Mouse (Mus musculus) midbrain, embryonic 13.5 days (tissue): ENCODE data around the gene Gcm1. TPM values are rescaled to one million over a fixed set of nuclear protein-coding genes. Genes with fewer than 3 reads are reported as not detected.

Experiments
- ATAC-seq: fragments of 200-750 bp; cut with Nextera tagmentation; 2 replicates; pipeline ENCODE4 v1.8.0; 2017; ENCODE audit warnings: mild to moderate bottlenecking, moderate TSS enrichment, moderate library complexity
- H3K27ac ChIP-seq: fragments of 300-500 bp; sonication (generic); 2 replicates; pipeline ENCODE4 v1.5.1; 2015; ENCODE audit warnings: inconsistent platforms, mild to moderate bottlenecking, moderate library complexity
- H3K27me3 ChIP-seq: fragments of 300-500 bp; sonication (generic); 2 replicates; pipeline ENCODE4 v1.6.1; 2015; ENCODE audit warnings: mild to moderate bottlenecking, inconsistent platforms
- H3K36me3 ChIP-seq: fragments of 300-500 bp; sonication (generic); 2 replicates; pipeline ENCODE4 v1.6.1; 2015; ENCODE audit warnings: mild to moderate bottlenecking, inconsistent platforms
- H3K4me1 ChIP-seq: fragments of 300-500 bp; sonication (generic); replicated peaks from 2 replicates; pipeline ENCODE4 v1.6.1; 2015; ENCODE audit warnings: inconsistent platforms
- H3K4me2 ChIP-seq: fragments of 300-500 bp; sonication (generic); replicated peaks from 2 replicates; pipeline ENCODE4 v1.6.1; 2015; ENCODE audit warnings: moderate library complexity, mild to moderate bottlenecking, inconsistent platforms
- H3K4me3 ChIP-seq: fragments of 300-500 bp; sonication (generic); replicated peaks from 2 replicates; pipeline ENCODE4 v1.5.1; 2015; ENCODE audit warnings: mild to moderate bottlenecking, inconsistent platforms
- H3K9ac ChIP-seq: fragments of 300-500 bp; sonication (generic); replicated peaks from 2 replicates; pipeline ENCODE4 v1.6.1; 2015; ENCODE audit warnings: mild to moderate bottlenecking, inconsistent platforms
- H3K9me3 ChIP-seq: fragments of 300-500 bp; sonication (generic); 2 replicates; pipeline ENCODE4 v1.6.1; 2016; ENCODE audit warnings: mild to moderate bottlenecking, inconsistent platforms
- WGBS: fragments of 180-500 bp; shearing (Covaris S2); methylation state at CpG from one replicate; pipeline ENCODE4 v1.1.7; 2015; 5-methylcytosine and 5-hydroxymethylcytosine counted together
- polyA plus RNA-seq: library from polyadenylated mRNA; unstranded; fragments of >200 nt; fragmentation: Nextera tagmentation; extraction: Ambion mirVana; gene quantifications from 2 replicates; pipeline ENCODE4 v1.2.1, GENCODE M21; 2015

The Gcm1 gene
- polyA plus RNA-seq, 1 experiment from 2014 or later: 0.07 TPM

- no peak for ATAC-seq
- WGBS: 94% methylated on average over 6 of the region's 6 CpGs
Observed at GRCm38 (mm10) chr9:78105501-78105932, 53.8 kb downstream of the Gcm1 start.

GRCm38 (mm10) chr9:78106821-78107220, 55.1 kb downstream of the Gcm1 start:
- Histone ChIP-seq H3K27me3 (no peaks in the 10 kb centered on the region), H3K4me2 (no peak overlapping the region; the same call in 1 of the 2 replicates), H3K27ac (no peak overlapping the region), H3K9ac (peak overlapping the region; percentile 20; the same call in 1 of the 2 replicates), H3K36me3 (peaks cover 5% of the 10 kb centered on the region; the same call in 1 of the 2 replicates), H3K4me3 (no peak overlapping the region), H3K9me3 (no peaks in the 10 kb centered on the region), H3K4me1 (peaks cover 23% of the 10 kb centered on the region)
- no peak for ATAC-seq
- 88% methylated on average over 4 of the region's 4 CpGs for WGBS

More at GRCm38 (mm10) chr9:78105501-78105932, 53.8 kb downstream of the Gcm1 start:
- H3K4me2 ChIP-seq: no peak overlapping the region
- peaks cover 14% of the 10 kb centered on the region for H3K36me3 ChIP-seq
- H3K27me3 ChIP-seq: no peaks in the 10 kb centered on the region
- peaks cover 23% of the 10 kb centered on the region for H3K4me1 ChIP-seq
- no peak overlapping the region for H3K4me3 ChIP-seq
- H3K9ac ChIP-seq: no peak overlapping the region
- H3K9me3 ChIP-seq: no peaks in the 10 kb centered on the region
- H3K27ac ChIP-seq: no peak overlapping the region

- Histone ChIP-seq H3K36me3 (peaks cover 5% of the 10 kb centered on the region; the same call in 1 of the 2 replicates), H3K27me3 (no peaks in the 10 kb centered on the region), H3K9me3 (no peaks in the 10 kb centered on the region), H3K9ac (peak overlapping the region; percentile 84), H3K4me2 (peak overlapping the region; percentile 92), H3K4me3 (peak overlapping the region; percentile 82), H3K27ac (no peak overlapping the region), H3K4me1 (peaks cover 23% of the 10 kb centered on the region)
- ATAC-seq: no peak; the same call in 1 of the 2 replicates
- 21% methylated on average over 6 of the region's 6 CpGs for WGBS
Observed at GRCm38 (mm10) chr9:78107582-78107911, 55.8 kb downstream of the Gcm1 start.

- peak overlapping the region; percentile 95 for H3K27ac ChIP-seq
- under 1% methylated on average over 78 of the region's 88 CpGs for WGBS
- peak; percentile 82 for ATAC-seq
- peak overlapping the region; percentile 84 for H3K9ac ChIP-seq
- no peaks in the 10 kb centered on the region for H3K9me3 ChIP-seq
- H3K4me1 ChIP-seq: peaks cover 27% of the 10 kb centered on the region
- H3K27me3 ChIP-seq: no peaks in the 10 kb centered on the region
- H3K4me3 ChIP-seq: peak overlapping the region; percentile 82
- H3K4me2 ChIP-seq: peak overlapping the region; percentile 92
- H3K36me3 ChIP-seq: peaks cover 5% of the 10 kb centered on the region; the same call in 1 of the 2 replicates
Observed at GRCm38 (mm10) chr9:78107912-78108795, 56.4 kb downstream of the Gcm1 start.

- H3K9me3 ChIP-seq: no peaks in the 10 kb centered on the region
- peaks cover 5% of the 10 kb centered on the region; the same call in 1 of the 2 replicates for H3K36me3 ChIP-seq
- peak within 1 kb of the TSS; percentile 92 for H3K4me2 ChIP-seq
- no peaks in the 10 kb centered on the region for H3K27me3 ChIP-seq
- ATAC-seq: peak; percentile 94
- peak within 1 kb of the TSS; percentile 82 for H3K4me3 ChIP-seq
- peaks cover 27% of the 10 kb centered on the region for H3K4me1 ChIP-seq
- WGBS: under 1% methylated on average over 20 of the region's 20 CpGs
- peak within 1 kb of the TSS; percentile 84 for H3K9ac ChIP-seq
- peak within 1 kb of the TSS; percentile 95 for H3K27ac ChIP-seq
Observed at GRCm38 (mm10) chr9:78108796-78109239, 57.1 kb downstream of the Gcm1 start, which contains the start of the genes Fbxo9 and Ick. Gene Fbxo9, minus strand, starts transcription at chr9:78109065. Gene Ick, plus strand, starts transcription at chr9:78109192.

GRCm38 (mm10) chr9:78109656-78110055, 57.9 kb downstream of the Gcm1 start:
- WGBS: 49% methylated on average over 5 of the region's 5 CpGs
- H3K27ac ChIP-seq: no peak overlapping the region
- H3K9ac ChIP-seq: no peak overlapping the region
- peaks cover 3% of the 10 kb centered on the region; the same call in 1 of the 2 replicates for H3K36me3 ChIP-seq
- no peak for ATAC-seq
- H3K27me3 ChIP-seq: no peaks in the 10 kb centered on the region
- H3K9me3 ChIP-seq: no peaks in the 10 kb centered on the region
- H3K4me3 ChIP-seq: peak overlapping the region; percentile 82
- H3K4me1 ChIP-seq: peaks cover 35% of the 10 kb centered on the region
- H3K4me2 ChIP-seq: peak overlapping the region; percentile 92

- H3K4me3 ChIP-seq: no peak overlapping the region
- no peaks in the 10 kb centered on the region for H3K27me3 ChIP-seq
- 96% methylated on average over 2 of the region's 2 CpGs for WGBS
- H3K9me3 ChIP-seq: no peaks in the 10 kb centered on the region
- H3K27ac ChIP-seq: no peak overlapping the region
- H3K36me3 ChIP-seq: no peaks in the 10 kb centered on the region
- no peak overlapping the region for H3K4me2 ChIP-seq
- peaks cover 48% of the 10 kb centered on the region for H3K4me1 ChIP-seq
- no peak overlapping the region for H3K9ac ChIP-seq
- no peak for ATAC-seq
Observed at GRCm38 (mm10) chr9:78111456-78111855, 59.7 kb downstream of the Gcm1 start.

- H3K27ac ChIP-seq: peak overlapping the region; percentile 97
- H3K9me3 ChIP-seq: no peaks in the 10 kb centered on the region
- H3K4me1 ChIP-seq: peaks cover 33% of the 10 kb centered on the region
- H3K27me3 ChIP-seq: no peaks in the 10 kb centered on the region
- peak overlapping the region; percentile 77 for H3K4me2 ChIP-seq
- H3K9ac ChIP-seq: peak overlapping the region; percentile 95
- peak; percentile 85 for ATAC-seq
- peaks cover 4% of the 10 kb centered on the region; the same call in 1 of the 2 replicates for H3K36me3 ChIP-seq
- 2% methylated on average over 47 of the region's 47 CpGs for WGBS
- peak overlapping the region; percentile 77 for H3K4me3 ChIP-seq
Observed at GRCm38 (mm10) chr9:78112770-78113537, 61.2 kb downstream of the Gcm1 start.

- Histone ChIP-seq H3K36me3 (peaks cover 10% of the 10 kb centered on the region; the same call in 1 of the 2 replicates), H3K9me3 (no peaks in the 10 kb centered on the region), H3K4me2 (peak overlapping the region; percentile 77), H3K4me3 (peak overlapping the region; percentile 77), H3K9ac (peak overlapping the region; percentile 95), H3K4me1 (peaks cover 33% of the 10 kb centered on the region), H3K27me3 (no peaks in the 10 kb centered on the region), H3K27ac (peak overlapping the region; percentile 97)
- ATAC-seq: peak; percentile 40; the same call in 1 of the 2 replicates
- under 1% methylated on average over 14 of the region's 14 CpGs for whole genome bisulfite sequencing
Observed at GRCm38 (mm10) chr9:78113538-78113885, 61.8 kb downstream of the Gcm1 start.
